Mouse (Mus musculus): Measurements from ENCODE around the gene Zfp617. TPM values are rescaled to one million over a fixed set of nuclear protein-coding genes. Genes with fewer than 3 reads are reported as not detected.
"Not testable (repeated sequence)": the region's sequence is repeated elsewhere in the genome, so short reads cannot be mapped to it uniquely, and the experiment has no call there.

Zfp617 gene
- total RNA-seq (2015; ENCODE audit: low replicate concordance) (15.9 and 26.4 TPM in 2 replicates), total RNA-seq (2017; ENCODE audit: low replicate concordance) (4.6 and 21.3 TPM in 2 replicates)

DNA sequence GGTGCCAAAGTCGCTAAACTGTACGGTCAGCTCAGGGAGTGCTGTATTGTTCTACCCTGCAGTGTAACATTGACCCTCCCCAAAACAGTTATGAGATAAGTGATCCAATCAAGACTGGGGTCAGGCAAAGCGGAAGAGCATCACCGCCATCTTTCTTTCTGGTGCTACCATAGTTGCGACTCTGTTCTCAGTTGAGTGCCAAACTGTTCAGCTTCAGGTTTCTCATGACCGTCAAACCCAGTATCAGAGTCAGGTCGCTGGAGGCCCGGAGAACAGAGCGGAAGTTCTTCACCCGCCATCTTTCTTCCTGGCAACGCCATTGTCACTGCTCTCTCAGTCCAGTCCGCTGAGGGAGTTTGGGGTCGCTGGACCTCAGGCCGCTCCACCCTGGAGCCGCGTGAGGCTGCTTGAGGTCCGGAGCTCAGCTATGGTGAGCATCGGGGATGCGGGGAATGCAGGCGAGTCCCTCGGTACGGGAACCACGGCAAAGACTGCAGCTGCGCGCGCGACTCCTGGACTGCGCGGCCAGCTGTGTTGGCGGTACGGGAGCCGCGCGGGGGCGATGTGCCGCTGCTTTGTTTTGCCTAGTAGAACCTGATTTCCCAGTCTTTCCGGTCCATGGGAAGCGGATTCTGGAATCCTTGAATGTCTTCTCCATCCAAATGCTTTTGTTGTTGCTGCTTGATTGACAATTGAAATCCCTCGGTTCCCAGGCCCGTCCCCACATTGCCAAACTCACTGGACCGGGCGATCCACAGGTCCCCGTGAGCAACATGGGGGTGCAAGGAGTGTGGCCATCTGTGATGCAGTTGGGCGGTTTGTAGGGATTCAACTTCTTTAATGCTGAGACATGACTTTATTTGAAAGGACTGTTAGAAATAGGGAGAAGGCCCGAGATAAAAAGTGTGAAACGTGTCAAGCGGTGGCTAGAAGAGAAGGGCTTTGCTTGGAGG, at the start of gene Zfp617, which contains the start of gene Zfp882:
TSS of gene Zfp617 (plus strand) at position 327 of the 953 bp plus-strand sequence.
TSS of gene Zfp882 (plus strand) at position 300 of the 953 bp plus-strand sequence.
- ATAC-seq (replicated peaks; ENCODE audit: low FRiP score, poor library complexity, severe bottlenecking): peak; percentile 98

DNA sequence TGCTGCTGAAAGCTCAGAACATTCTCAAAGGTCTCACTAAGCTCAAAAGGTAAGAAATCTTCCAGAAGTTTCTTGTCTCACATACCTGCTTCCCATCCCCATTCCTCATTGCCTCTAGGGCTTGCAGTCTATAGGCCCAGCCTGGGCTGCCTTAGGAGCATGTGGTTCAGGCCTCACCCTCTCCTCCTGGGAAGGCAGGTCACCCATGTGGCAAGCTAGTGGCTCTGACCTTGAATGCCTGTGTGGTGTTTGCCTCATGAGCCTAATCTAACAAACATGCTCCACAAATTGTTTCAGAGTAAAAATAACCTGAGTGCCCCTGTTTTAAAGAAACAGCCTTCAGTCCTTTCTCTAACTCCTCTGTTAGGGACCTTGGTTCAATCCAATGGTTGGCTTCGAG, 46.9 kb upstream of the Zfp617 start:
- ATAC-seq (replicated peaks; ENCODE audit: low FRiP score, poor library complexity, severe bottlenecking): not testable (repeated sequence)

DNA sequence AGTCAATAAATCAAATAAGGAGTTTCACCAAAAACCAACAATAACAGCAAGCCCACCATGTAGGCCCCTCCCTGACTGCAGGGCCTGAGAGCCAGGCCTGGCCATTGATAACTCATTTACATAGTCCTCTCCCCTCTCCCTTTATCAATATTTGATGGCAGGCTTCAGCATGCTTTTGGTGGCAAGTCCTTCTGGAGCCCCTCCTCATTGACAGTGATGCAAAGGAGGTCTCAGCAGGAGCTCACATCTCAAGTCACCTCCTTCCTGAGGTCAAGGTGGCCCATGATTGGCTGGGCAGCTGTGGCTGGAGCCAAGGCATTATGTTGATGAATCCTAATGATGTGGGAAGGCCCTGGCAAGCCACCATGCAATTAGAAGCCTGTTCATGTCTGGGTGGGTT, 46.4 kb upstream of the Zfp617 start:
- not testable (repeated sequence) for ATAC-seq (replicated peaks; ENCODE audit: low FRiP score, poor library complexity, severe bottlenecking)

DNA sequence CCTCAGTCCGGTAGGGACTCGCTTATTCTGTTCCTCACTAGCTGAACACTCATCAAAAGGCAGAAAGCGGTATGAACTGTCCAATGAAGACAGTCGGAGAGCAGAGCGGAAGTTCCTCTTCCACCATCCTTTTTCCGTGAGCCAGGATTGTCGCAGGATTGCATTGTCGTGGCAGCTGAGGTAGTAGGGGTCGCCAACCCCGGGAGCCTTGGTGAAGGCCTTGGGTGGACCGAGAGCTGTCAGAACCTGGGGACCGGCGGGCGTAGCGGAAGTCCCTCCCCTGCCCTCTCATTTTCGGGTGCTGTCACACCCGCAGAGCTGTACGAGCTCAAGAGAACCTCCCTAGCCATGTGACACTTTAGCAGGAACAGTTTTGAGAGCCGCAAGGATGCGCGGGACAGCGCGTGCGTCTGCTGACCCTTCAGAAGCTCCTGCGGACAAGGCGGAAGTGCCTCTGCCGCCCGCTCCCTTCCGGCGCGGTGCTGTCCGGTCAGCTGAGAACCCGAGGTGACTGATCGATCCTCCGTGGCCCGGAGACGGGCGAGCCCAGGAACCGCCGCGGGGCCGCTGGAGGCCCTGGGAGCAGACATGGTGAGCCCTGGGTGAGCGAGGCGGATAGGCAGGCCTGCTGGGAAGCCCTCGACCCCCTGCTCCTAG, 26.7 kb upstream of the Zfp617 start, which contains the start of gene Zfp709:
TSS of gene Zfp709 (plus strand) at position 402 of the 657 bp plus-strand sequence.
- ATAC-seq (replicated peaks; ENCODE audit: low FRiP score, poor library complexity, severe bottlenecking): peak; percentile 93

DNA sequence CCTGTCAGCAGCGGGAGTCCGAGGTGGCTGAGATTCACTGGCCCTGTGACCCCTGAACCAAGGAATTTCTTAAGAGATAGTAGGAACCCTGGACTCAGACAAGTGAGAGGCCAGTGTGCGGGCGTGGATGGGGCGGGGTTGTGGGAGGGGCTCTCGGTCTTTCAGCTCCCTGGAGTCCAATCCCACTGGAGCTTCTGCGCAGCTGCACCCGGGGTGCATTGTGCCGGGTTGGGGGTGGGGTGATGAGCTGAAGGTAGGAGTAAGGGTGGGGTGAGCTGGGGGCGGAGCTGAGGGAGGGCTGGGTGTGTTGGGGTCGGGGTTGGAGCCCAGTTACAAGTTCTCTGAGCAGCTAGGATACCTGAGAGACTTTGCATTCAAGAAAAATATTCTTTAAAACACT, 7.8 kb upstream of the Zfp617 start:
- ATAC-seq (replicated peaks; ENCODE audit: low FRiP score, poor library complexity, severe bottlenecking): not testable (repeated sequence)

DNA sequence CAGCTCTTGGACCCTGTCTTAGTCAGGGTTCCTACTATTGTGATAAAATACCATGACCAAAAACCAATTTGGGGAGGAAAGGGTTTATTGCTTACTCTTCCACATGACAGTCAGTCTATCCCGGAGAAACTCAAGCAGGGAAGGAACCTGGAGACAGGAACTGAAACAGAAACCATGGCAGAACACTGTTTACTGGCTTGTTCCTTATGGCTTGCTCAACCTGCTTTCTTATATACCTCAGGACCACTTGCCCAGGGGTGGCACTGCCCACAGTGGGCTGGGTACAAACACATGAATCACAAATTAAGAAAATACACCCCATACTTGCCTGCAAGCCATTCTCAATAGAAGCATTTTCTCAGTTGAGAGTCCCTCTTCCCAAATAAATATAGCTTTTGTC, 5.4 kb upstream of the Zfp617 start:
- ATAC-seq (replicated peaks; ENCODE audit: low FRiP score, poor library complexity, severe bottlenecking): not testable (repeated sequence)

DNA sequence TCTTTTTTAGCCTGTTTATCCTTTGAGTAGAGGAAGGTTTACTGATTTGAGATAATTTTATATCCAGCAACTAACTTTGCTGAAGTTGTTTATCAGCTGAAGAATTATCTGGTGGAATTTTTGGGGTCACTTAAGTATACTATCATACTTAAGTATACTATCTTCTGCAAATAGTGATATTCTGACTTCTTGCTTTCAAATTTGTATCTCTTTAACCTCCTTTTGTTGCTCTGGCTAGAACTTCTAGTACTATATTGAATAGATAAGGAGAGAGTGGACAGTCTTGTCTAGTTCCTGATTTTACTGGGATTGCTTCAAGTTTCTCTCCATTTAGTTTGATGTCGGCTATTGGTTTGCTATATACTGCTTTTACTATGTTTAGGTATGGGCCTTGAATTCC, 1.6 kb upstream of the Zfp617 start:
- no peak for ATAC-seq (replicated peaks; ENCODE audit: low FRiP score, poor library complexity, severe bottlenecking)

DNA sequence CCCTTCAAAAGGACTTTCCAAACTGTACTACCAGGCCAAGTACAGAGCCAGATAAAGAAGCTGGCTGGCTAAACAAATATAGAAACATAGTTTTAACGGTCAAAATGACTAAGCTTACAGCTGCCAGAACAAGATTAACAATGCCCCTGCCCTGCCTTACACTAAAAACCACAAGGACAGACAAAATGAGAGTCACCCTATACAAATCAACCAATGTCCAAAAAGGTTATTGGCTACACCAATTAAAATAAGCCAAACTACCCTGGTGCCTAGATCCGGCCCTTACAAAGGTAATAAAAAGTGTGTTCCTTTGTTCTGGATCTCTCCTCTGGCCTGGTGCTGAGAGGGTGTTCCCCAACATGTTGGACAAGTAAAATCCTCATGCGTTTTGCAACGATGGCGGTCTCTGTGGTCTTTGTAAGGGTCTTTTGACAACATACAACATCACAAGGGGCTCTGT, 607 bp upstream of the Zfp617 start:
- no peak for ATAC-seq (replicated peaks; ENCODE audit: low FRiP score, poor library complexity, severe bottlenecking)

DNA sequence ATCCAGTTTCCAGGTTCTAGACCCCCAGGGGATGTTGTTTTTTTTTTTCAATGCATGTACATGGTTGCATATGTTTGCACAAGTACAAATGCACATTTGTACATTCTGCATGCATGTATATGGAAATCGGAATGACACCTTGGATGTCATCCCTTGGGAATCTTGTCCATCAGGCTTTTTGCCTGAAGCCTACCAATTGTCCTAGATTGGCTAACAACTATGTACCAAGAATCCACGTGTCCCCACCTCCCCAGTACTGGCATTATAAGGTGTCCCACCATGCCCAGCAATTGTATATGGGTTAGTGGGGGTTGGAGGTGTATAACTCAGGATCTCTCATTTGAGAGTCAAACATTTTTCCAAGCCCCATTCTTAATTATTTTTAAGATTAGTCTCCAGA, 3.9 kb downstream of the Zfp617 start:
- ATAC-seq (replicated peaks; ENCODE audit: low FRiP score, poor library complexity, severe bottlenecking): no peak

DNA sequence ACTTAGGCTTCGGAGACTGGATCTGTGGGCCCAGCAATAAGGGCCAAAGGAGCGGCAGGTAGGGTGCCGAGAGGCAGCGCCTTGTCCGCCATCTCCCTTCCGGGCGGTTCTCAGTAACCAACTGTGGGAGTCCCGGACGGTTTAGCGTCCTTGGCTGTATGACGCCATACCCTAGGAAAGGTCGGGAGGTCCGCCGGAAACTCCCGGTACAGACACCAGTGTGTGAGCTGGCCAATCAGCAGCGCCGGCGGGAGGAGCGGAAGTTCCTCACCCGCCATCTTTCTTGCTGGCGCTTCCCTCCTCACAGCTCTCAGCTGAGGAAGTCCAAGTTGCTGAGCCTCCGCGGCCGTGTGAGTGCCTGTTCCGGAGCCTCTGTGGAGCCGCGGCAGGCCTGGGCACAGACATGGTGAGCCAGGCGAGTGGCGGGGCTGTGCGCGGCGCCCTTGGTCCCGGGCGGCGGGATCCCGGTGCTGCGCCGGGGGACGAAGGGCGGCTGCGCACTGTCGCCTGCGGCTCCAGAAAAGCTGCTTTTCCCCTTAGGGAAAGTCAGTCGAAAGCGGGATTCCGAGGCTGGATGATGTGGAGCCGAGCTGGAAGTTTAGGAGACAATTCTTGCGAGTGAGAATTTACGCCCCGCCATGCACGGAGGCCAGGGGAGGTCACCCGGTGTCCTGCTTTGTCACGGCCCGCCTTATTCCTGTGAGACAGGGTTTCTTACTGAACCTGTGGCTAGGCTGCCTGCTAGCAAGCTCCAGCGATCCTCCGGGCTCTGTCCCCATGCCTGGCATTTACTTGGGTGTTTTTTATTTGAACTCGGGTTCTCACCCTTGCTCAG, 14.3 kb downstream of the Zfp617 start:
- peak; percentile 98 for ATAC-seq (replicated peaks; ENCODE audit: low FRiP score, poor library complexity, severe bottlenecking)

DNA sequence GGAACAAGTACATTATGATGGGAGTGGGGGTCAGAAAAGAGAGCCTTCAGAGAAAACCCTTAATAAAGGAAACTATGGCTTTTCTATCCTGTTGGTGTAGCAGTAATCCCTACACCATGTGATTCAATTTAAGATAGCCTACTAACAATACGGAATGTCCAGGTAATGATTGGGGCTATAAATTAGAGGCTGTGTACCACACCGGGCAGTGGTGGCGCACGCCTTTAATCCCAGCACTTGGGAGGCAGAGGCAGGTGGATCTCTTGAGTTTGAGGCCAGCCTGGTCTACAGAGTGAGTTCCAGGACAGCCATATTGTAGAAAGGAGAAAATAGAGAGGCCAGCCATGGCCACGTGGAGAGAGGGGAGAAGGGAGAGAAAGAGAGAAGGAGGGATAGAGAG, 17.4 kb downstream of the Zfp617 start:
- no peak for ATAC-seq (replicated peaks; ENCODE audit: low FRiP score, poor library complexity, severe bottlenecking)

DNA sequence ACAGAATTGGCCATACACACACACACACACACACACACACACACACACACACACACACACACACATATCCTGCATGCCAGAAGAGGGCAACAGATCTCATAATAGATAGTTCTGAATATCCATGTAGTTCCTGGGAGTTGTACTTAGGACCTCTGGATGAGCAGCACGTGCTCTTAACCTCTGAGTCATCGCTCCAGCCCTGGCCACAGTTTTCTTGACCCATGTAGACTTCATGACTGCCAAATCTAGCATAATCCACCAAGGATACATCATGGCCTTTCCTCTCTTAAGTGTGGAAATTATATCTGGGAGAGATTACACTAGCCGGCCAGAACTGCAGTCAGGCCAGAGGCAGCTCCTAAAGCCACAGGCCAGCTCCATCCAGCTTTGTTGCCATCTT, 18.1 kb downstream of the Zfp617 start:
- ATAC-seq (replicated peaks; ENCODE audit: low FRiP score, poor library complexity, severe bottlenecking): no peak

DNA sequence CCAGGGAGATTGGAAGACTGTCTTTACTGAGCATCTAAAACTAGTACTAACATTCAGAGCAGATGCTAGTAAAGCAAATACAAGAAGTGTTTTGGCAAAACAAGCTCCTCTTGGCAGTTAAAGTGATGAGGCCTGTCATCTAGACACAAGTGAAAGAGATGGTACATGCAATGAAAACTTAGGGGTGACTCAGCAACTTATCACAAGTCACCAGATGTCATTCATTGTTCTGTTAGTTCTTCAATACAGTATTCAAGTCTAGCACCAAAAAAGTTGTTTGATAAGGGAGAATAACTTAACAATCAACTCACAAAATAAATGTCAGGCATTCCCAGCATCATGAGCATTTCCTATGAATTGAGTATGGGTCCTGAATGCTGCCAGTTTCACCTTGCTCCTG, 19.3 kb downstream of the Zfp617 start:
- no peak for ATAC-seq (replicated peaks; ENCODE audit: low FRiP score, poor library complexity, severe bottlenecking)

DNA sequence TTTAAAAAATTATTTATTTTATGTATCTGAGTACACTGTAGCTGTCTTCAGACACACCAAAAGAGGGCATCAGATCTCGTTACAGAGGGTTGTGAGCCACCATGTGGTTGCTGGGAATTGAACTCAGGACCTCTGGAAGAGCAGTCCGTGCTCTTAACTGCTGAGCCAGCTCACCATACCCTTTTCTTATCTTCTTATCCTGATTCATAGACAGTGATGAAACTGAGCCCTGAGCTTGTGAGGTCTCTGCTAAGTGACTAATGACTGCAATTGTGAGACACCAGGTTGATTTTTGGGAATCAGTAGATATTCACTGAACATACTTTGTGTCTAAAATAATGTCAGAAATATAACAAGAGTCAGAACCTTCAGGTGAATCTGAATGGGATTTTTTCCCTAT, 29.6 kb downstream of the Zfp617 start:
- ATAC-seq (replicated peaks; ENCODE audit: low FRiP score, poor library complexity, severe bottlenecking): not testable (repeated sequence)

DNA sequence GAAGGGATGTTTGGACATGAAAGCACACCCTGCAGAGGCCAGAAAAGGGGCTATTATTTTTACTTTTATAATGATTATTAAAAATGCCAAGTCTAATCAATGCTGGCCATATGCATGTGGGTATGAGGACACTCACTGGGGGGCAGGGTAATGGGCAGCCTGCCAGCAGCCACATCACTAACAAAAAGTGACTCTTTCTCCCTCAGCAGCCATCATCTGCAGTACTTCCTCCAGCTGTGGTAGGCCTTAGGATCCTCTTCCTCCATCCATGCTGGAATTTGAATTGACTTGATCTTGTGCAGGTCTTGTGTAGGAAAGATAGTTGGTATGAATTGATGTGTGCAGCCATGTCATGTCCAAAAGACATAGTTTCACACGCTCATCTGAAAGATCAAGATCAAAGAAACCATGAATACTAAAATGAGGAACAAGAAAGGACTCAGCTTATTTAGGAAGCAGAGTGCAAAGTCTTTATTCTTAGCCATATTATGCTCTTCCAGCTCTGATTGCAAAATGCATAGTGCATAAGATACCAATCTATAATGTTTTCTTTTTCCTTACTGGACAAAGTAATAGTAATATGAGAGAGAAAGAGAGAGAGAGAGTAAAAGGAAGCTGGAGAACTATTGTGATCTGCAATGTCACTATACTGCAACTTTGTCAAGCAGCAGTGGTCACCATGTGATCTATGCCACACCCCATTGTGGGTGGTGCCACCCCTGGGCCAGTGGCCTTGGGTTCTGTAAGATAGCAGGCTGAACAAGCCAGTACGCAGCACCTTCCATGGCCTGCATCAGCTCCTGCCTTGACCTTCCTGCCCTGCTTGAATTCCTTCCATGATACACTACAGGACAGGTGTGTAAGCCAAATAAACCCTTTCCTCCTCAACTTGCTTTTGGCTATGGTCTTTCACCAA, 32.1 kb downstream of the Zfp617 start:
- peak; percentile 100 for ATAC-seq (replicated peaks; ENCODE audit: low FRiP score, poor library complexity, severe bottlenecking)

DNA sequence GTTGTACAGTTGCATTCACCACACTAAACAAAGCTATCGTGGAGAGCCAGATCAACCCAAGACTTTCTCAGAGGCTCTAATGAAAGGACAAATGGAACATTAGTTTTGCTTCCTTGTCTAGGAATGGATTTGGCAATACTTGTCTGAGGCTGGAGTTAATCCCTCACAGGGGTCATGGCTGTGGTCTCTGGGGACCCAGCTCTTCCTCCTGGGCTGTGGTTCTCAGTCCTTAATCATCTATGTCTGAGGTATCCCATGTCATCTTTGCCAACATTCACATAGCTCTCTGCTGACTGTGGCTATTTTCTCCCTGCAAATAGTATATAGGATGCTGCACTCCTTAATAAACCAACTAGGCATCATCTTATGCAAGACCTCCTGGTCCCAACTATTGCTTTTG, 33.3 kb downstream of the Zfp617 start:
- no peak for ATAC-seq (replicated peaks; ENCODE audit: low FRiP score, poor library complexity, severe bottlenecking)

DNA sequence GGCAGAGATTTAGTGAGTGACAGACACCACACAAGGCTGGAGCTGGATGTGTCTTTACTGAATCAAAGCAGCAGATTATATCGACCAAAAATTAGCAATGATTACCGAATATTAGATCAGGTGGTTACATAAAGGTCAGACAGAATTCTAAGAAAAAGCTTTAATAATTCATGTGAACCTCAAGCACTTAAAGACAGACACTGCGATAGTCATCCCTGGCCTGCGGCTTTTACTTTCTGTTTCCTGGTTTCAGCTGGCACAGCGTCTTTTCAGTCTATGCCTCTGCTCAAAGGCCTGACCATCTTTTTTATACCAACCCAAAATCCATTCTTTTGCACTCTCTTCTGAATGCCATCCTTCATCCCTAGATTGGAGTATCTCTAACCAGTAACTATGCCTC, 40.2 kb downstream of the Zfp617 start:
- no peak for ATAC-seq (replicated peaks; ENCODE audit: low FRiP score, poor library complexity, severe bottlenecking)

DNA sequence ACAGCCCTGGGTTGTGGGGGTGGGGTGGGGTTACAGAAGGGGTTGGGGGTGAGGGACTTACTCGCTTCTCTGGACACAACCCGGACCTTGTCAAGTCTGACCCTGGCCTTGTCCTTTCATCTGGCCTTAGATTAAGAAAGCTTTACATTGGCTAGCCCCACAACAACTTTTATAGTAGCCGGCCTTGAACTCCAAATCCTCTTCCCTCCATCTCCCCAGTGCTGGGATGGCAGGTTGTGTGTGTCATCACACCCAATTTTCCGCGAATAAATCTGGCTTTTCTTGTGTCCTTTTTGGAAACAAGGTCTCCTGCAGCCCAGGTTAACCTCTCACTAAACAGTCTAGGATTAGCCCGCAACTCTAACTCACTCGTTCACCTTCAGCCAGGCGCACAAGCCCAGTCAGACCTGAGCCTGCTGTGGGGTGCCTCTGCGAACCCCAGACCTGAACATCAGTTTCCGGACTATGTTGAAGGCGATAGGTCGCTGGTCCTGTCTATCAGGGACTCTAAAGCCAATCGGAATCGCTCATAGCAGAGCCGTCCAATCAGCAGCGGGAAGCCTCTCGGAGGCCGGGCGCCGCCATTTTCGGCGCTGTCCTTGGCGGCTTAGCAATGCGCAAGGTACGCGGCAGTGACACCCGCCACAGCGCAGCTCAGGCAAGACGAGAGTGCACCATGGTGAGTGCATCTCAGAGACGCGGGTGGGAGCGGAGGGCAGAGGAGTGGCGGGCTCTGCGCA, 42.2 kb downstream of the Zfp617 start, which contains the start of gene Zfp961:
TSS of gene Zfp961 (plus strand) at position 557 of the 740 bp plus-strand sequence.
- ATAC-seq (replicated peaks; ENCODE audit: low FRiP score, poor library complexity, severe bottlenecking): peak; percentile 99
